Mouse (Mus musculus): Measurements from ENCODE around the gene Fancd2. TPM values are rescaled to one million over a fixed set of nuclear protein-coding genes. Genes with fewer than 3 reads are reported as not detected.

Gene Fancd2
- polyA plus RNA-seq, 1 experiment from 2014 or later = 1.9 TPM

GRCm38 (mm10) chr6:113644808-113645207 is 113.3 kb downstream of the Fancd2 start:
- Histone ChIP-seq H3K4me1 (replicated peaks; ENCODE audit: control insufficient read depth, insufficient read depth) (no peaks in the 10 kb centered on the region), H3K27ac (replicated peaks) (peak overlapping the region; percentile 63; the same call in 1 of the 2 replicates), H3K36me3 (ENCODE audit: control insufficient read depth, insufficient read depth, low read length) (peaks cover 3% of the 10 kb centered on the region; the same call in 1 of the 2 replicates), H3K4me3 (ENCODE audit: low read depth, low read length) (no peak overlapping the region), H3K9me3 (ENCODE audit: control insufficient read depth, low read length) (no peaks in the 10 kb centered on the region), H3K4me2 (replicated peaks; ENCODE audit: low read depth) (no peak overlapping the region), H3K27me3 (ENCODE audit: control insufficient read depth, insufficient read depth, low read length) (no peaks in the 10 kb centered on the region), H3K9ac (ENCODE audit: low read length) (no peak overlapping the region)
- no peak for ATAC-seq (ENCODE audit: low FRiP score, low TSS enrichment)
- 64% methylated on average over 8 of the region's 8 CpGs for WGBS
- DNase-seq (ENCODE audit: low spot score) = no peak
- TF ChIP-seq CTCF (IDR thresholded peaks at IDR 0.05; ENCODE audit: low read depth) (no peak), EP300 (optimal IDR thresholded peaks at IDR 0.05) (no peak)

Small RNA genes within 50 kb of the gene (microRNA-seq; reads per million reads assigned to microRNA genes)
- not detected for gene Gm23365

Other genes starting within 250 kb of the Fancd2 start
- gene Cpne9, start 249.4 kb upstream of the Fancd2 start, polyA plus RNA-seq (2015; fragmentation: Nextera tagmentation; extraction: Ambion mirVana) = 0.11 TPM in 1 of 2 replicates, not detected in the other
- gene Brpf1, start 224.5 kb upstream of the Fancd2 start, polyA plus RNA-seq (2015; fragmentation: Nextera tagmentation; extraction: Ambion mirVana) = 6.5 and 6.6 TPM in 2 replicates
- gene Ogg1, start 204.7 kb upstream of the Fancd2 start, polyA plus RNA-seq (2015; fragmentation: Nextera tagmentation; extraction: Ambion mirVana) = 6.8 and 7.8 TPM in 2 replicates
- gene Camk1, start 187.7 kb upstream of the Fancd2 start, polyA plus RNA-seq (2015; fragmentation: Nextera tagmentation; extraction: Ambion mirVana) = 52.7 and 52.9 TPM in 2 replicates
- gene Tada3, start 153.8 kb upstream of the Fancd2 start, polyA plus RNA-seq (2015; fragmentation: Nextera tagmentation; extraction: Ambion mirVana) = 21.3 and 23.8 TPM in 2 replicates
- gene Arpc4, start 153.6 kb upstream of the Fancd2 start, polyA plus RNA-seq (2015; fragmentation: Nextera tagmentation; extraction: Ambion mirVana) = 314 and 317 TPM in 2 replicates
- 1.2 TPM in 2 replicates for gene Ttll3, start 142.4 kb upstream of the Fancd2 start, polyA plus RNA-seq (2015; fragmentation: Nextera tagmentation; extraction: Ambion mirVana)
- gene Rpusd3, start 112.3 kb upstream of the Fancd2 start, polyA plus RNA-seq (2015; fragmentation: Nextera tagmentation; extraction: Ambion mirVana) = 11.8 and 12.9 TPM in 2 replicates
- 31.0 and 31.2 TPM in 2 replicates for gene Cidec, start 95.9 kb upstream of the Fancd2 start, polyA plus RNA-seq (2015; fragmentation: Nextera tagmentation; extraction: Ambion mirVana)
- 69.2 and 69.6 TPM in 2 replicates for gene Jagn1, start 89.1 kb upstream of the Fancd2 start, polyA plus RNA-seq (2015; fragmentation: Nextera tagmentation; extraction: Ambion mirVana)
- gene Il17re, start 73.2 kb upstream of the Fancd2 start, polyA plus RNA-seq (2015; fragmentation: Nextera tagmentation; extraction: Ambion mirVana) = 25.5 and 30.6 TPM in 2 replicates
- gene Il17rc, start 60.3 kb upstream of the Fancd2 start, polyA plus RNA-seq (2015; fragmentation: Nextera tagmentation; extraction: Ambion mirVana) = 70.1 and 73.6 TPM in 2 replicates
- gene Creld1, start 48.4 kb upstream of the Fancd2 start, polyA plus RNA-seq (2015; fragmentation: Nextera tagmentation; extraction: Ambion mirVana) = 11.1 and 12.1 TPM in 2 replicates
- gene Prrt3, start 29.8 kb upstream of the Fancd2 start, polyA plus RNA-seq (2015; fragmentation: Nextera tagmentation; extraction: Ambion mirVana) = 0.36 and 0.42 TPM in 2 replicates
- gene Emc3, start within 50 bp of the Fancd2 start, polyA plus RNA-seq (2015; fragmentation: Nextera tagmentation; extraction: Ambion mirVana) = 78.4 and 78.5 TPM in 2 replicates
- not detected in 2 replicates for gene Fancd2os, start 69.0 kb downstream of the Fancd2 start, polyA plus RNA-seq (2015; fragmentation: Nextera tagmentation; extraction: Ambion mirVana)
- 199 and 201 TPM in 2 replicates for gene Brk1, start 73.1 kb downstream of the Fancd2 start, polyA plus RNA-seq (2015; fragmentation: Nextera tagmentation; extraction: Ambion mirVana)
- gene Vhl, start 92.3 kb downstream of the Fancd2 start, polyA plus RNA-seq (2015; fragmentation: Nextera tagmentation; extraction: Ambion mirVana) = 23.4 and 24.3 TPM in 2 replicates
- 9.6 and 10.2 TPM in 2 replicates for gene Irak2, start 106.8 kb downstream of the Fancd2 start, polyA plus RNA-seq (2015; fragmentation: Nextera tagmentation; extraction: Ambion mirVana)
- 0.73 and 0.97 TPM in 2 replicates for gene Tatdn2, start 165.4 kb downstream of the Fancd2 start, polyA plus RNA-seq (2015; fragmentation: Nextera tagmentation; extraction: Ambion mirVana)
- 514 and 560 TPM in 2 replicates for gene Ghrl, start 188.2 kb downstream of the Fancd2 start, polyA plus RNA-seq (2015; fragmentation: Nextera tagmentation; extraction: Ambion mirVana)
- 165 and 184 TPM in 2 replicates for gene Sec13, start 209.1 kb downstream of the Fancd2 start, polyA plus RNA-seq (2015; fragmentation: Nextera tagmentation; extraction: Ambion mirVana)

All from stomach, postnatal 0 days (tissue).